Mouse (Mus musculus): ENCODE measurements around the gene Myog.
A peak's percentile ranks its signal among the peaks of the same experiment; 100 is the strongest.

The Myog gene

GRCm38 (mm10) chr1:134326841-134327346 lies 37.1 kb downstream of the Myog start:
- DNase-seq (ENCODE audit: low spot score in 2 of 2) = no peak

- peak in 1 of 2 experiments; percentile 68 for DNase-seq (ENCODE audit: low spot score in 2 of 2)
Observed at GRCm38 (mm10) chr1:134331879-134332635, 42.3 kb downstream of the Myog start.

GRCm38 (mm10) chr1:134332770-134333271 lies 43.0 kb downstream of the Myog start, which contains the start of gene Ppfia4:
Gene Ppfia4 (minus strand): TSS chr1:134332928.
- peak; percentile 53 to 74 for DNase-seq (ENCODE audit: low spot score in 2 of 2)

GRCm38 (mm10) chr1:134333371-134334110 lies 43.8 kb downstream of the Myog start:
- DNase-seq (ENCODE audit: low spot score in 2 of 2) = no peak

GRCm38 (mm10) chr1:134334111-134334827 lies 44.5 kb downstream of the Myog start:
- no peak for DNase-seq (ENCODE audit: low spot score in 2 of 2)

GRCm38 (mm10) chr1:134335211-134335923 lies 45.6 kb downstream of the Myog start:
- DNase-seq (ENCODE audit: low spot score in 2 of 2) = peak in 1 of 2 experiments; percentile 67

GRCm38 (mm10) chr1:134335924-134336810 lies 46.4 kb downstream of the Myog start:
- DNase-seq (ENCODE audit: low spot score in 2 of 2) = no peak

- DNase-seq (ENCODE audit: low spot score in 2 of 2) = no peak
Observed at GRCm38 (mm10) chr1:134336958-134337710, 47.3 kb downstream of the Myog start.

- DNase-seq (ENCODE audit: low spot score in 2 of 2) = no peak
Observed at GRCm38 (mm10) chr1:134339162-134339561, 49.4 kb downstream of the Myog start.

- no peak for DNase-seq (ENCODE audit: low spot score in 2 of 2)
Observed at GRCm38 (mm10) chr1:134339757-134340619, 50.2 kb downstream of the Myog start.

- DNase-seq (ENCODE audit: low spot score in 2 of 2) = no peak
Observed at GRCm38 (mm10) chr1:134341641-134342277, 52.0 kb downstream of the Myog start.

Measured in frontal cortex, postnatal 10 days (tissue).